Mouse (Mus musculus): ENCODE results near the gene Ttll12.

DNA sequence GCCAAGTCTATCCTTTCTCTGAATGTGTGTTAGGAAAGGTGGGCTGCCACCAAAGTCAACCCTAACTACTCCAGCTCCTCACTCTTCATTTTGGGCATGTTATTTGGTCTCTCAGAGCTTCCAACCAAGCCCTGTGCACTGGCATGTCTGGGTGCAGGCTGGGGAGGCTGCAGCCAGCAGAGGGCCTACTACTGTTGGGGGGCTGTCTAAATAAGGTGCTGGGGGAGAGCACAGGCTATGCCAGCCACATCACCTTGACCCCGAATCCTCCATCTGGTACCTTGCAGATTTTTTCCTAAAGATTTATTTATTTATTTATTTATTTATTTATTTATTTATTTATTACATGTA, 8.1 kb upstream of the Ttll12 start:
- TF ChIP-seq CTCF (IDR thresholded peaks at IDR 0.05; ENCODE audit: low read depth): no peak
- no peak for TF ChIP-seq EP300 (IDR thresholded peaks at IDR 0.05; ENCODE audit: low read depth)
